Mouse (Mus musculus): Measurements from ENCODE around the gene Vmn1r45.

- TF ChIP-seq CTCF (IDR thresholded peaks at IDR 0.05; ENCODE audit: control insufficient read depth, insufficient read depth, insufficient replicate concordance, low read depth, low read length) (no peak), POLR2A (IDR thresholded peaks at IDR 0.05; ENCODE audit: control insufficient read depth, low read depth, low read length) (no peak)
Observed at GRCm38 (mm10) chr6:89883360-89883759, 57.0 kb downstream of the Vmn1r45 start, which contains the start of gene Vmn1r44.

All from testis, adult 2 months (tissue).